Mouse (Mus musculus) heart, adult 2 months (tissue): ENCODE results near the gene Lefty1. TPM values are rescaled to one million over a fixed set of nuclear protein-coding genes. Genes with fewer than 3 reads are reported as not detected.

Source experiments
- DNase-seq, 2 experiments: peaks; one replicate each; pipeline ENCODE4 v3.0.0; 2021
- H3K27ac ChIP-seq: fragments of 200-600 bp; 2 replicates; pipeline ENCODE4 v1.8.1; 2022
- H3K27me3 ChIP-seq: fragments of 200-500 bp; 2 replicates; pipeline ENCODE4 v1.6.1; 2012; ENCODE audit warnings: mild to moderate bottlenecking, low read length, inconsistent platforms, mixed read lengths; ENCODE audit not compliant: control insufficient read depth, insufficient read depth
- H3K36me3 ChIP-seq: fragments of 200-500 bp; 2 replicates; pipeline ENCODE4 v1.6.1; 2012; ENCODE audit warnings: low read length, inconsistent platforms; ENCODE audit not compliant: control insufficient read depth, insufficient read depth
- H3K4me1 ChIP-seq: fragments of 200-500 bp; 2 replicates; pipeline ENCODE4 v1.6.1; 2011; ENCODE audit warnings: low read length; ENCODE audit not compliant: control insufficient read depth, insufficient read depth
- H3K4me3 ChIP-seq: fragments of 200-600 bp; 2 replicates; pipeline ENCODE4 v1.8.1; 2022
- H3K79me2 ChIP-seq: fragments of 200-500 bp; replicated peaks from 2 replicates; pipeline ENCODE4 v1.6.1; 2012; ENCODE audit warnings: mild to moderate bottlenecking, inconsistent platforms, low read length, moderate library complexity, mixed read lengths; ENCODE audit not compliant: control insufficient read depth, insufficient read depth
- H3K9ac ChIP-seq: fragments of 200-500 bp; 2 replicates; pipeline ENCODE4 v1.6.1; 2012; ENCODE audit warnings: low read depth, mild to moderate bottlenecking, control low read depth, inconsistent platforms, low read length, mixed read lengths
- CTCF ChIP-seq: fragments of 200-600 bp; IDR thresholded peaks from 2 replicates; pipeline ENCODE4 v1.8.1; 2022; ENCODE audit warnings: antibody characterized with exemption, mild to moderate bottlenecking, moderate library complexity
- EP300 ChIP-seq: fragments of 200-500 bp; IDR thresholded peaks from 2 replicates; pipeline ENCODE4 v1.6.1; 2011; ENCODE audit warnings: low read depth, low read length, control low read depth; ENCODE audit not compliant: insufficient read depth
- POLR2A ChIP-seq: fragments of 200-500 bp; IDR thresholded peaks from 2 replicates; pipeline ENCODE4 v1.6.1; 2011; ENCODE audit warnings: mild to moderate bottlenecking, low read depth, low read length, control low read depth; ENCODE audit not compliant: insufficient read depth
- WGBS: fragments of 180-500 bp; shearing (Covaris S2); methylation state at CpG from one replicate; pipeline ENCODE4 v1.1.7; 2018; 5-methylcytosine and 5-hydroxymethylcytosine counted together
- intact Hi-C: fragments of 180-260 bp; cut with DNase I; formaldehyde crosslinking; loops from one replicate; pipeline ENCODE4 v1.15.1; 2025
- polyA plus RNA-seq: library from polyadenylated mRNA; depleted of rRNA; stranded (reverse); fragments of >200 nt; gene quantifications from 2 replicates; pipeline ENCODE4 v1.2.3, GENCODE M21; 2012
- total RNA-seq, 2 experiments: library from RNA; stranded (reverse); gene quantifications; 2 replicates each; pipeline ENCODE4 v1.2.3; 2021

Gene Lefty1
- total and polyA plus RNA-seq, 3 experiments: 0.41 to 3.0 (median 0.57) TPM

- no peaks in the 10 kb centered on the region for H3K4me1 ChIP-seq
- no peaks in the 10 kb centered on the region for H3K27me3 ChIP-seq
- no peak overlapping the region for H3K27ac ChIP-seq
- no peak overlapping the region for H3K9ac ChIP-seq
- intact Hi-C loops: no loop called here
- no peaks in the 10 kb centered on the region for H3K79me2 ChIP-seq
- 0 out of 2 replicates have a peak, but pooled peaks have one; percentile 17 for TF ChIP-seq EP300
- TF ChIP-seq CTCF: no peak
- no peak for TF ChIP-seq POLR2A
- H3K36me3 ChIP-seq: no peaks in the 10 kb centered on the region
- peak; percentile 56 to 62 for DNase-seq
- no peak overlapping the region for H3K4me3 ChIP-seq
- 53% methylated on average over 8 of the region's 8 CpGs for WGBS
These were observed 22.2 kb downstream of the Lefty1 start for GRCm38 (mm10) chr1:180956973-180957381.

- WGBS: 88% methylated on average over 3 of the region's 3 CpGs
- no peaks in the 10 kb centered on the region for H3K36me3 ChIP-seq
- intact Hi-C loops: no loop called here
These were observed 23.2 kb downstream of the Lefty1 start for GRCm38 (mm10) chr1:180957989-180958388.

GRCm38 (mm10) chr1:180958797-180959196 is 24.0 kb downstream of the Lefty1 start:
- H3K4me1 ChIP-seq: no peaks in the 10 kb centered on the region
- WGBS: 76% methylated on average over 3 of the region's 3 CpGs

More at GRCm38 (mm10) chr1:180957989-180958388, 23.2 kb downstream of the Lefty1 start:
- Histone ChIP-seq H3K27me3 (no peaks in the 10 kb centered on the region), H3K4me1 (no peaks in the 10 kb centered on the region), H3K4me3 (no peak overlapping the region), H3K79me2 (no peaks in the 10 kb centered on the region), H3K9ac (no peak overlapping the region), H3K27ac (no peak overlapping the region)
- TF ChIP-seq POLR2A (no peak), CTCF (no peak), EP300 (no peak)
- no peak for DNase-seq

GRCm38 (mm10) chr1:180965786-180966185 is 31.0 kb downstream of the Lefty1 start:
- WGBS: 88% methylated on average over 3 of the region's 3 CpGs

More at GRCm38 (mm10) chr1:180958797-180959196, 24.0 kb downstream of the Lefty1 start:
- intact Hi-C loops: no loop called here
- Histone ChIP-seq H3K9ac (no peak overlapping the region), H3K79me2 (no peaks in the 10 kb centered on the region), H3K36me3 (no peaks in the 10 kb centered on the region), H3K4me3 (no peak overlapping the region), H3K27me3 (no peaks in the 10 kb centered on the region), H3K27ac (no peak overlapping the region)
- no peak for DNase-seq
- no peak for TF ChIP-seq EP300
- TF ChIP-seq CTCF: no peak
- no peak for TF ChIP-seq POLR2A

GRCm38 (mm10) chr1:180966542-180966941 is 31.7 kb downstream of the Lefty1 start:
- peak; percentile 53 to 74 for DNase-seq
- no peaks in the 10 kb centered on the region for H3K36me3 ChIP-seq
- H3K79me2 ChIP-seq: no peaks in the 10 kb centered on the region
- 55% methylated on average over 3 of the region's 3 CpGs for WGBS
- TF ChIP-seq EP300 (0 out of 2 replicates have a peak, but pooled peaks have one; percentile 15), CTCF (no peak)
- H3K9ac ChIP-seq: no peak overlapping the region
- H3K4me1 ChIP-seq: no peaks in the 10 kb centered on the region
- no peaks in the 10 kb centered on the region for H3K27me3 ChIP-seq
- H3K4me3 ChIP-seq: no peak overlapping the region
- peak overlapping the region; percentile 46 for H3K27ac ChIP-seq
- intact Hi-C loops: no loop called here

More at GRCm38 (mm10) chr1:180965786-180966185, 31.0 kb downstream of the Lefty1 start:
- Histone ChIP-seq H3K27me3 (no peaks in the 10 kb centered on the region), H3K4me3 (no peak overlapping the region), H3K79me2 (no peaks in the 10 kb centered on the region), H3K27ac (peak overlapping the region; percentile 26), H3K4me1 (no peaks in the 10 kb centered on the region), H3K9ac (no peak overlapping the region), H3K36me3 (no peaks in the 10 kb centered on the region)
- no peak for DNase-seq
- no peak for TF ChIP-seq EP300
- TF ChIP-seq CTCF: no peak
- TF ChIP-seq POLR2A: no peak
- intact Hi-C loops: no loop called here

- no peak for DNase-seq
- 85% methylated on average over 7 of the region's 7 CpGs for WGBS
- H3K36me3 ChIP-seq: no peaks in the 10 kb centered on the region
- no peak overlapping the region for H3K4me3 ChIP-seq
- no peaks in the 10 kb centered on the region for H3K79me2 ChIP-seq
- no peaks in the 10 kb centered on the region for H3K4me1 ChIP-seq
- H3K27me3 ChIP-seq: no peaks in the 10 kb centered on the region
- no peak overlapping the region for H3K9ac ChIP-seq
- peak overlapping the region; percentile 46 for H3K27ac ChIP-seq
- TF ChIP-seq POLR2A (no peak), EP300 (no peak), CTCF (no peak)
- intact Hi-C loops: no loop called here
These were observed 32.4 kb downstream of the Lefty1 start for GRCm38 (mm10) chr1:180967261-180967660.

- Histone ChIP-seq H3K4me1 (no peaks in the 10 kb centered on the region), H3K9ac (no peak overlapping the region), H3K27ac (no peak overlapping the region), H3K79me2 (no peaks in the 10 kb centered on the region), H3K4me3 (no peak overlapping the region), H3K27me3 (no peaks in the 10 kb centered on the region), H3K36me3 (no peaks in the 10 kb centered on the region)
- DNase-seq: no peak
- WGBS: 83% methylated on average over 11 of the region's 11 CpGs
- TF ChIP-seq CTCF (no peak), EP300 (no peak)
- intact Hi-C loops: no loop called here
These were observed 38.1 kb downstream of the Lefty1 start for GRCm38 (mm10) chr1:180972941-180973340.
